Mouse (Mus musculus) C2C12 (cell line): ENCODE measurements around the gene Lhfpl1.

ENCODE experiments used
- CTCF ChIP-seq: IDR thresholded peaks from one replicate; pipeline ENCODE4 v1.5.1; 2011; ENCODE audit not compliant: control insufficient read depth, insufficient read depth, insufficient read length
- MAX ChIP-seq: IDR thresholded peaks from one replicate; pipeline ENCODE4 v1.6.1; 2011; ENCODE audit warnings: mild to moderate bottlenecking, control low read depth

DNA sequence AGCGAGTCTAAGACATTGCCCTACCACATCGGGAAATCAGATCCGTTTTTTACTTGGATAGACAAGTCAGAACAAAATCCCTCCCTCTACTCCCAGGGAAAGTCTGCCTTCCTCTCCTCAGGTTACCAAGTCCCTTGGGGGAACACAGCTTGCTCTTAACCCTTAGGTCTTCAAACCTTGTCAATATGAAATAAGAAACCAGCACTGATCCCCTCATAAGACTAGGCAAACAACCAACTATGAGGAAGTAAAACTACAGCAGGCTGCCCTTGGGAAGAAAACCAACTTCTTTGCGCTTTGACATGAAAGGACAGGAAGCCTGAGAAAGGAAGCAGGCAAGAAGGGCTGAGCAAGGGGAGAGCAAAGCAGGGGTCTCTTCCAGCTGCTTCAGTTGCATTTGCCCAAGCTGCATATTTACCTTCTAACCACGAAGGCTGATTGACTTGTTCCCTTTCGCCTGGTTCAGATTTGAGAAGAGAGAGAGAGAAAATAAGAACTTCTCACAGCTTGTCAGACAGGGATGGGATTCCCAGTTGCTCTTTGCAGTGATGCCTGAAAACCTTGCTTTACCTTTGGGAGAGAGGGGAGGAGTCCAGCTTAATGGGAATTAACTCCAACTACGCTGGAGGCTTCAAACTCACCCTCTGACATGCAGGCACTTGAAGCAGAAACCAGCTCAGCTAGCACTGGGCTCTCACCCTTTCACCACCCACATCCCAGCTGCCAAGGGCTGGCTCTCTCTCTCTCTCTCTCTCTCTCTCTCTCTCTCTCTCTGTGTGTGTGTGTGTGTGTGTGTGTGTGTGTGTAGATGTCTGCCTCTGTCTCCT, at the start of gene Lhfpl1:
- TF ChIP-seq CTCF (no peak), MAX (no peak)
